Mouse (Mus musculus): ENCODE results near the gene Hdhd5.
A peak's percentile ranks its signal among the peaks of the same experiment; 100 is the strongest.

Gene Hdhd5

DNA sequence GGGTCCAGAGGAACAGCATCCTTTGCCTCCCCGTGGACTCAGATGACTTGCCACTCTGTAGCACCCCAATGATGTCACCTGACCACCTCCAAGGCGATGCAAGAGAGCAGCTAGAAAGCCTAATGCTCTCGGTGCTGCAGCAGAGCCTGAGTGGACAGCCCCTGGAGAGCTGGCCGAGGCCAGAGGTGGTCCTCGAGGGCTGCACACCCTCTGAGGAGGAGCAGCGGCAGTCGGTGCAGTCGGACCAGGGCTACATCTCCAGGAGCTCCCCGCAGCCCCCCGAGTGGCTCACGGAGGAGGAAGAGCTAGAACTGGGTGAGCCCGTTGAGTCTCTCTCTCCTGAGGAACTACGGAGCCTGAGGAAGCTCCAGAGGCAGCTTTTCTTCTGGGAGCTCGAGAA lies 49.1 kb downstream of the Hdhd5 start:
- DNase-seq = no peak

DNA sequence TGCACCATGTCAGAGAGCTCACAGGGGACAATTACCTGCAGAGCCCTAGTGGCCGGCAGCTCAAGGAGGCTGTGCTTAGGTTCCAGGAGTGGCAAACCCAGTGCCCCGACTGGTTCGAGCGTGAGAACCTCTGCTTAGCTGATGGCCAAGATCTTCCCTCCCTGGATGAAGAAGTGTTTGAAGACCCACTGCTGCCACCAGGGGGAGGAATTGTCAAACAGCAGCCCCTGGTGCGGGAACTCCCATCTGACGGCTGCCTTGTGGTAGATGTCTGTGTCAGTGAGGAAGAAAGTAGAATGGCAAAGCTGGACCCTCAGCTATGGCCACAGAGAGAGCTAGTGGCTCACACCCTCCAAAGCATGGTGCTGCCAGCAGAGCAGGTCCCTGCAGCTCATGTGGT lies 49.6 kb downstream of the Hdhd5 start:
- DNase-seq = peak in 1 of 2 experiments; percentile 56

DNA sequence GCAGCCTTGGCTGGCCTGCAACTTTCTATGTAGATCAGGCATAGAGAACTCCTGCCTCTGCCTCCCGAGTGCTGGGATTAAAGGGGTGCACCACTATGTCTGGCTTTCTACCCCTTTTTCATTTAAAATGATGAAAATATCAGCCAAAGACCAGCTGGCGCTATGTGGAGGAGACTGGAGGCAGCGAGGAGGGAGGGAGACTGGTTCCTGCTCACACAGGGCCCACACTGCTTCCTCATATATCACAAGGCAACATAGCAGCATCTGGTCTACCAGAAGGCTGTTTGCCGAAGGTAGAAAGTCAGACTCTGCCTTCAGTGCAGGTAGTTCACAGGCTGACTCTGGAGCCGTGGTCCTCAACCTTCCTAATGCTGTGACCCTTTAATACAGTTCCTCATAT lies 50.8 kb downstream of the Hdhd5 start:
- no peak for DNase-seq

DNA sequence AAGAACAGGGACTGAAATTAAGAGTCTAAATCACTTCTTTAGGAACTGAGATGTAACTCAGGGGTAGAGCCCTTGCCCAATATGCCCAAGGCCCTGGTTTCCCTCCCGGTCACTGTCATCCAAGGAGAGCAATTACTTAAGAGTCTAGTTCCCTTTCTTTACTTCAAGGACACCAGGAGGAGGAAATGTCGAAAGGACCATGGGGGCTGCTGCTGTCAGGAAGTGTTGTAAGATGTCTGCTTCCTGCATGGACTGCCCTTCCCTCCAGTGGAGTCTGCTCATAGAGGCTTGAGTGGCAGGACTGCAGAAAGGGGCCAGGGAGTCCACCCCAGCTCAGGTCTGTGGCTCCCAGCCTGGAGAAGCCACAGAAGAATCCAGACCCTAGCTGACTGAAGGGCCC lies 51.8 kb downstream of the Hdhd5 start:
- peak; percentile 52 to 58 for DNase-seq

DNA sequence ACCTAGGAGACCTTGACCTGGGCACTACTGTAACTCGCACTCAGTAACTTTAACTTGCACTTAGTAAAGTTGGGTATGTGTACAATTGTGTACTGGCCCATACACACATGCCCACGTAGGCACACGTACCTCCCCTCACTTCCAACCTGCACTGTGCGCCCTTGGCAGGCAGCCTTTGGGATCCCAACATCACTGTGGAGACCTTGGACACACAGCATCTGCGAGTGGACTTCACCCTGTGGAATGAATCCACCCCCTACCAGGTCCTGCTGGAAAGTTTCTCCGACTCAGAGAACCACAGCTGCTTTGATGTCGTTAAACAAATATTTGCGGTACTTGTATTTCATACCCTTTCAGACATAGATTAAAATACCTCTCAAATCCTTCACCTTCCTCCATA lies 55.8 kb downstream of the Hdhd5 start:
- DNase-seq = no peak

DNA sequence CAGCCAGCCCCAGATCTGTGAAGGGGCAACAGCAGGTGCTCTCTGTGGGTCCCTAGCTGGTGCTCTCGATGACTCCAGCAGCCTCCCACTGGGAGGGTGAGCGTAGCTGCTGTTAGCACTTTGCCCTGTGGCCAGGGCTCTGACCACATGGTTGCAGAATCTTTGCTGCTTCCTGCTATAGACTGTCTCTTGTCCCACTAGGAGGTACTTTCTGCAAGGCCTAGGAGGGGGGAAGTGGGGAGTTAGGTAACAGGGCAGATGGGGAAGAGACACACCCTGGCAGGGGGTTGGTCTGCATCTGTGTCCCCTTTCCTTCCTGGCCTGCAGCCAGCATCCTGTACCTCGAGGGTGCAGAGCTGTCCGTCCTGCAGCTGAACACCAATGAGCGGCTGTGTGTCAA lies 57.7 kb downstream of the Hdhd5 start:
- peak; percentile 76 to 83 for DNase-seq

DNA sequence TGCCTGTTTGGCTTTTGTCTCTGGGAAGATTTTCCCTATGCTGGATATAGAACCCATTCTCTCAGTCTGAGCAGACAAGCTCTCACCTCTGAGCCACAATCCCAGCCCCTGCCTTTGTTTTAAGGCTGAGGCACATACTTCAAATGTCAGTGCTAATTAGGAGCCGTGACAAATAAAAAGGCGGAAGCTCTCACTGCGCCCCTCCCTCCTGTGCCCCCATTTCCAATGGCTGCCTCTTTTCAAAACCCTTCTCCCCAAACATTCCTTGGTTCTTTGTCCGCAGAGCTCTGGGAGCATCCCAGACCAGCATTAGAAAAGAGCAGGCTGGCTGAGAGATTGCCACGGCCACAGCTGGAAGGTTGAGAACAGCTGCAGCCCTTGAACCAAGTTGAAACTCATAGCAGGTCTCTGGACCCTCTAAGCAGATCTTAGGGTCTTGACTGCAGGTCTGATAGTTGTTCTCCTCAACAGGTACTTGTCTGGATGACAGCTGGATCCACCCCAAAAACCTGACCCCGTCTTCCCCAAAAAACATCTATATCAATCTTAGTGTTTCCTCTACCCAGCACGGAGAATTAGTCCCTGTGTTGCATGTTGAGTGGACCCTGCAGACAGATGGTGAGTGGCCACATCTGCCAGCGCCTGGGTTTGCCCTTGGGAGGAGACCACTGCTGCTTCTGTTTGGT lies 58.5 kb downstream of the Hdhd5 start:
- DNase-seq = no peak

DNA sequence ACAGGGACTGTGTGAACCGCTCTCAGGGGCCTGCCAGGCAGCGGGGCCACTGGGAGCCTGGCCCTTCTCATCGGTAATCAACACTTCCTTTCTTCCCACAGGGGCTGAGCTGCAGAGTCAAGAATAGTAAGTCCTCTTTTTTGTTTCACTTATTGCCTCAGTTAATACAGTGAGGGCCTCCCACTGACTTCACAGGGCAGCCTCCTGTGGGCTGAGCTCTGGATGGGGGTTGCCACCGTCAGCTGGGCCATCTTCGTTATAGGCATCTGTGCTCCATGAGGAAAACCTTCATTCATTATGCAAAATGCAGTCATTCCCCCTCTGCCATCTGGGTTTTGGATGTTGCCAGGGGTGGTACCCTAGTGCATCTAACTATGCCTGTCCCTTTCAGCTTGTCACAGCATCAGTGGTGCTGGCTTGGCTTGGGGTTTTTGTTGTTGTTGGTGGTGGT lies 59.1 kb downstream of the Hdhd5 start:
- peak in 1 of 2 experiments; percentile 48 for DNase-seq

DNA sequence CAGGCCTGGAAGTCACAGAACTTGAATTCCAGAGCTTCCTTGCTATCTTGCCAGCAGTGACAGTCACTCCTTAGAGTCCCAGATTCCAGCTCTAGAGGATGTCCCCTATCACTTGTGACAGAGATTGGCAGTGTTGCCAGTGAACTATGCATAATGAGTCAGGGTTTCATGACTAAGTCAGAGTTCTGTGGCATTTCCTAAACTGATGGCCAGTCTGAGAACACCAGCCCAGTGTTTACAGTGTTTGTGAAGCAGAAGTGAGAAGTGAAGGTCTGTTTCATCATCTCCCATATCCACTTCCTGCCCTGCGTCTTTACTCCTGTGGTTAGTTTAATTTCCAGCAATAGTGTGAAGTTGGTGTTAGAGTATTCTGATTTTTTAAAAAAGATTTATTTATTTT lies 60.5 kb downstream of the Hdhd5 start:
- DNase-seq = no peak

DNA sequence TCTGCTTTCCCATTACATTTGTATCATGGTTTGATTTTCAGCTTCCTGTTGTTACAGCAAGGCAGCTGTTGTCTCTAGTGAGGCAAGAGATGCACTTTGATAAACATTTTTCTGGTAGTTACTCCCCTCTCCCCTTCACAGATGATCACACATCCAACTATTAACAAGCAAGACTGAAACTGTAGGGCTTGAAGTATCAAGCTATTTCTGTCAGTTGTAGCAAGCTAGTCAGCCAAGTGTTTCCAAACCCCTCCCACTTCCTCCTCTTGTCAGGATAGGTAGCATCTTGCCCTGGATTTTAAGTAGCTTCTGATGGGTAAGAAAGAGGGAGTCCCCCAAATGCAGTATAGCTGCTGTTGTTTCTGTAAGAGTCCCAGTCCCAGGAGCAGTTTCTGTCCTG lies 61.3 kb downstream of the Hdhd5 start:
- no peak for DNase-seq

DNA sequence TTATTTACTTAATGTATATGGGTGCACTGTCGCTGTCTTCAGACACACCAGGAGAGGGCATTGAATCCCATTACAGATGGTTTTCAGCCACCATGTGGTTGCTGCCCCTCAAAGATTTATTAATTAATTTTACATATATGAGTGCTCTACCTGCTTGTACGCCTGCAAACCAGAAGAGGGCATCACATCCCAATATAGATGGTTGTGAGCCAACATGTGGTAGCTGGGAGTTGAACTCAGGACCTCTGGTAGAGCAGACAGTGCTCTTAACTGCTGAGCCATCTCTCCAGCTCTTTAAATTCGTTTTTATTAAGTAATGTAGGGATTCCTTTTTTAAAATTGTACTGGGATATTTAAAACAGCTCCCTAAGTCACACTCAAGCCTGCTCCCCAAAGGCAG lies 61.9 kb downstream of the Hdhd5 start:
- DNase-seq = no peak

DNA sequence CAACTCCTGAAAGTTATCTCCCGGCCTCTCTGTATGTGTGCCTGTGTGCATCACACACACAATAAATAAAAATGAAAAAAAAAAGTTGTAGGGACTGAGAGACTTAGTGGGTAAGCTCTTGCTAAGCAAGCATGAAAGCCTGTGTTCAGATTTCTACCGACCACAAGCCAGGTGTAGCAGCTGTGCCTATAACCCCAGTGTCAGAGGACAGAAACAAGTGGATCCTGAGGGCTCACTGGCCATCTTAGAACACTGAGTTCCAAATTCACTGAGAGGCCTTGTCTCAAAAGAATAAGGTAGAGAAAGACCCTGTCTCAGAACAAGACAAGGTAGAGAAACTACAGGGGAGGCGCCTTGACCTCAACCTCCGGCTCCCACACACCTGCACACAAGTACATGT lies 62.9 kb downstream of the Hdhd5 start:
- no peak for DNase-seq

DNA sequence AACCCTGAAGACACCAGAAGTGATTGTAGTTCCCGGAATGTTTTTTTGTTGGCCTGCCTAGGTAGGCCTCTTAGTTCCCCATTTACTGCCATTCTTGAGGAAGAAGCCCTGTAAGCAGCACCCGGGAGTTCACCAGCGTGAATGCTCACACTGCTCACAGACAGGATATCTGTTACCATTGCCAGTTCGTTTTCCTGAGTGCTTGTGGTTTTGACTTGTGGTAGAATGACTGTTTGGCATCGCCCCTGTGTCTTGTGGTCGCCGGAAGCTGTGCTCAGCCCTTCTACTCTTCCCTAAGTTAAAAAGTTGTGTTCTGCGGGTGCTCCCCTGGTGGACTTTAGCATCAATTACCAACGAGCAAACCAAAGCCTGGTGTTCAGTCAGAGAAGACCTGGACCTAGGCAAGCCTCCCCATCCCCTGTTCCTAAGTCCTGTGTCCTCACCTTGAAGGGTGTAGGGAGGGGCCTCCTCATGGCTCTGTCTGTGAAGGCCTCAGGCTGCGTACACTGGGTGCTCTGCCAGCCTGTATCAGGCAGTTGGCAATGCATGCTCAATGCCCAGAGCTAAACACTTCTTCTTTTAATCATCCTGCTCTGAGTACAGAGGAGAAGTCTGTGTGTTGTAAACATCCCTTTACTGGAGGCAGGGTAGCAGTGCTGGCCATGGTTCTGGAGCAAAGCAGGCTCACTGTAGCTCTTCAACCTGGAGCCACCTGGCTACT lies 64.3 kb downstream of the Hdhd5 start:
- DNase-seq = peak; percentile 40 to 50

DNA sequence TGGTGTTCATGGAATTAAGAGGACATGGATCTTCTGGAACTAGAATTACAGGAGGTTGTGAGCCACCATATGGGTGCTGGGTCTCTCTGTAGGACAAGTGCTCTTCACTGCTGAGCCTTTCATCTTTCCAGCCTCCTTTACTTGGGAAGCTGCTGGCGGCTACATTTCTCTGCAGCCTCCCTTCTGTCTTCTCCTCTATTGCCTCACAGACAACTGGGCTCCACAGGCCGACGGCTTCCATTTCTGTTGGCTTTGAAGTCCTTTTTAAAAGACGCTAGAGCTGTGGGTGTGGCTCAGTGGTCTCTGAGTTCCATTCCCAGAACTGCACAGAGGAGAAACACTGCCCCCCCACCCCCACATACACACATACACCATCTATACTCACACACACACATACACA lies 65.7 kb downstream of the Hdhd5 start:
- DNase-seq = no peak

DNA sequence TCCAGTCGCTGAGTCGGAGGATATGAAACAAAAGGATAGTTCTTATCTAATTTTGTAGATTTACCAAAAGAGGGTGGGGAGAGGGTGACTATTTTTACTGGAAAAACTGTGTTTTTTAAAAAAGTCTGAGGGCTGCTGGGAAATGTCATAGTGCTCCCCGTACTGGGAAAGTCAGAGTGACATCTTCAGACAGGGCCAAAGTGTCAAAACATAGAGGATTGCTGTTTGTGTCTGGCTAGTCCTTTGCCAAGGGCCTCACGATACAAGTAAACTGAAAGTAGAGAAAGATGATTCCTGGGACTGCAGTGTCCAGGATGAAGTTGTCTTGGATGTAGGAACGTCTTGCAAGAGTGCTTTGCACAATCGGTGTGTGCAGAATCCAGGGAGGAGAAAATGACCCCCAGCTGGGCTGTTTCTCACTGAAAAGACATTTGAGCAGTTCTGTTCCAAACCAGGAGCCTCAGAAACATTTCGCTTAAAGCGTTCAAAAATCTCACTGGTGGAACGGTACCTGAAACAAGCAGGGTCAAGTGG lies 66.6 kb downstream of the Hdhd5 start:
- no peak for DNase-seq

DNA sequence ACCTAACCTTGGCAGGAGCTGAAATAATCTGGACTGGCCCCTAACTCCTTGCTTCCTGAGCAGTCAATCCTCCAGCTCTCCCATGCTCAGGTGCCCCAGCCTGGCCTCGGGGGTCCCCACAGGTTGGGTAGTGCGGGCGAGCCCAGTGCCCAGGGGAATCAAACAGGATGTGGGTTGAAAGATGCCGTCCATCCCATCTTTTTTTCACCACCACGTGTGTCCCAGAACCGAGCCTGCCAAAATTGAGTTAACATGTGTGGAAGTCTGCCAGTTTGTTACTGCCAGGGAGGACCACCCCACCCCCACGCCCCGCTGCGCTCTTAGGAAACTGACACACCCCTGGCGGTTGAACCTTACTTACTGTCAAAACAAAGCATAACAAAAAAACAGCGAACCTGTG lies 67.2 kb downstream of the Hdhd5 start:
- peak; percentile 45 to 54 for DNase-seq

DNA sequence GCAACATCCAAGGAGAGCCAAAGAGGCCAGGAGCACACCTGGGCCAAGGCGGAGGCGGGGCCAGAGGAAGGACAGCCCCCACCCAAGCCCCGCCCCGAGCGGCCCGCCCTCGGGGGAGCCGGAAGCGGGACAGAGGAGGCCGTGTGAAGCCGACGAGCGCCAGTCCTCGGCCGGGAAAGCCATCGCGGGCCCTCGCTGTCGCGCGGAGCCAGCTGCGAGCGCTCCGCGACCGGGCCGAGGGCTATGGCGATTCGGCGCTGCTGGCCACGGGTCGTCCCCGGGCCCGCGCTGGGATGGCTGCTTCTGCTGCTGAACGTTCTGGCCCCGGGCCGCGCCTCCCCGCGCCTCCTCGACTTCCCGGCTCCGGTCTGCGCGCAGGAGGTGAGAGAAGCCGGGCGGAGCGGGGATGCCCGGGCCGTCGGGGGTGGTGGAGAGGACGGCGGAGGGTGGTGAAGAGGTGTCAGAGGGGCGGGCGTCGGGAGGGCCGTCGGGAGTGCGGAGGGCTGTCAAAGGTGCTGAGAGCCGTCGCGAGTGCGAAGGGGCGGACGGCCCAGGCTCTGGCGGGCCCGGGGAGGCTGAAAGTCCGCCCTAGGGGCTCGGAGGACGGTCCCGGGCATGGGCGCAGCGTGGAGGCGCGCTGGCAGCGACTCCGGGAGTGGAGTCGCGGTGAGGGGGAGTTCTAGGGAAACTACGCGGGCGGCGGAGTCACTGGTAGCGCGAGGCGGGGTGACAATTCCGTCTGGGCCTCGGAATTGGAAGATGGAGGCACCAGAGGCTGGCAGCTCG lies 67.8 kb downstream of the Hdhd5 start, which contains the start of gene Il17ra:
Gene Il17ra (plus strand): TSS at position 162 of the 786 bp plus-strand sequence.
- peak; percentile 87 to 90 for DNase-seq

DNA sequence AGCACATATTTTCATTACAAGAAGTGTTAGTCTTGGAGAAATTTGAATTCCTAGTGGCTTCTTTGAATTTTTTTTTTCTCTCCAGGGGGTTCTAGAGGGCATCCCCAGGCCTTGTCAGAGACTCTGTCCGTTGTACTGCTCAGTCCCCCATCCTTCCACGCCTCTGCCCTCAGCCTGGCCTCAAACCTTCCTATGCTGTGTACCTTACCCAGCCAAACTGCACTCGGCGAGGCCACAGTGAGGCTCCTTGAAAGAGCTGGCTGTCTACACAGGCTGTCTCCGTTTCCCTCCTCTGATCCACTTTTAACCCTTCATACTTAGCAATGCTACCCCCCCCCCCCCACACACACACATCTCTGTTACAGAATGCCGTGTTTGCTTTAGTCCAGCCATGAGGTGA lies 68.9 kb downstream of the Hdhd5 start:
- DNase-seq = no peak

DNA sequence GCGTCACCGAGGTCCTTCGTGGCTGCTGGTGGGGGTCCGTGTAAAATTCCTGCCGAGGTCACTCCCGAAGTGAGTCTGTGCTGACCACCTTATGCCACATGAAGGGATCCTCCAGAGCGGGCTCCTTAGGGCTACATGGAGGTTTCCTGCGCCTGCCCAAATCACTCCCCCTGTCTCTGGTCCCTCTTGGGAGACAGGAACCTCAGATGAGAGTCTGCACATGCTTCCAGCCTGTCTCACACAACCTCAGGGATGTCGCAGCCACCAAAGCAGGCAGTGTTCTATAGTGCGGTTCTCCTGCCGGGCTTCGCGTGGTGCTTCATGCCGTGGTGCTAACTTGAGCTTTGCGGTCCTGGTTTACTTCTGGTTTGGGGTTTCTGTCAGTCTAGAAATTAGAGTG lies 69.9 kb downstream of the Hdhd5 start:
- no peak for DNase-seq
